11 mouse cellular contexts compared by ENCODE assay signal in the genomic region with DNA sequence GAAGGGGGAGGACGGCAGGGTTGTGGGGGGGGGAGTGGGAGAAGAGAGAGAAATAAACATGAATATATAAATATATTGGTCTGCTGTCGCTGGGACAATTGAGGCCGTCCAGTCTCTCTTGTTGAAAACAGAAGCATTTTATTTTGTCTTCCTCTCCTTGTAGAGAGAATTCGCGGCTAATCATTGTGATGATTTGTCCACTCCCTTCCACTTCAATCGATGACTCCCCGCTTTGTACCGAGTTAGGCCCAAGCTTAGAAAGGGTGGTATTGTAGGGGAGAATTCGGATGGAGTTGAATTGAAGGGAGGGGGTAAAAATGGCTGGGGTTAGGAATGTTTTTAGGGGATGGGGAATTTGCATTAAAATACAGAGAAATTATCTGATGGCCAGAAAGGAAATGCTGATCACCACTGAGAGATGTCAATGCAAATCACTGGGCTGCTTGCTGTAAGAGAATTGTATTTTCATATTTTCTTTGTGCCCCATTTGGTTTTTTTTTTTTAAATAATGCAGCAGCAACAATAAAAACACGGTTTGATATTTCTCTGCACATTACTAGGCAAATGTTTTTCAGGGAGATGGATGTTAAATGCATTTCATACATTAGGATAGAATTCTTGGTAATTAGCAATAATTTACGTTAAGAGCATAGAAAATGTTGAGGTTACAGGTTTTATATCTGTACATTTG. TPM values are rescaled to one million over a fixed set of nuclear protein-coding genes. Genes with fewer than 3 reads are reported as not detected.
DNase-seq lines count a peak whose midpoint lies in the region; ATAC-seq lines count a peak whose summit lies in the region.
"Had no signal": no experiment of that assay in that cellular context is flagged by ENCODE, and none has a peak within 500 bp of the region (broad histone marks: within the 10 kb centered on the region; RNA-seq: fewer than 3 reads in every experiment).

No protein-coding gene starts in this region.

- no peaks in the 10 kb centered on the region for H3K9me3 ChIP-seq in liver, embryonic 11.5 days (ENCODE audit: control insufficient read depth, low read length)
- no peaks in the 10 kb centered on the region for H3K9me3 ChIP-seq in embryonic facial prominence, embryonic 15.5 days (replicated peaks)
- no peaks in the 10 kb centered on the region for H3K9me3 ChIP-seq in intestine, embryonic 15.5 days
- H3K9me3 ChIP-seq in neural tube, embryonic 12.5 days: no peaks in the 10 kb centered on the region

- H3K27ac ChIP-seq in liver, embryonic 11.5 days (ENCODE audit: low read depth, low read length): peak overlapping the region; percentile 92
- H3K27ac ChIP-seq in embryonic facial prominence, embryonic 15.5 days (replicated peaks): peak overlapping the region; percentile 98
- H3K27ac ChIP-seq in intestine, embryonic 15.5 days: peak overlapping the region; percentile 93
- peak overlapping the region; percentile 82 for H3K27ac ChIP-seq in neural tube, embryonic 12.5 days

- no peak for ATAC-seq in liver, embryonic 11.5 days (replicated peaks; ENCODE audit: low FRiP score)
- no peak for ATAC-seq in embryonic facial prominence, embryonic 15.5 days (ENCODE audit: insufficient number of reproducible peaks, low FRiP score, low TSS enrichment, low read depth)
- ATAC-seq in intestine, embryonic 15.5 days: no peak
- ATAC-seq in neural tube, embryonic 12.5 days (ENCODE audit: low FRiP score, low read depth): no peak

- H3K4me1 ChIP-seq in liver, embryonic 11.5 days (replicated peaks; ENCODE audit: control insufficient read depth, insufficient read depth, low read length): peaks cover 16% of the 10 kb centered on the region
- H3K4me1 ChIP-seq in embryonic facial prominence, embryonic 15.5 days: peaks cover 29% of the 10 kb centered on the region
- 0 out of 2 replicates have a peak, but pooled peaks cover 9% of the 10 kb centered on the region for H3K4me1 ChIP-seq in intestine, embryonic 15.5 days (replicated peaks)
- H3K4me1 ChIP-seq in neural tube, embryonic 12.5 days: peaks cover 32% of the 10 kb centered on the region

- H3K4me2 ChIP-seq in liver, embryonic 11.5 days: peak overlapping the region; percentile 98
- H3K4me2 ChIP-seq in embryonic facial prominence, embryonic 15.5 days (replicated peaks): peak overlapping the region; percentile 95
- peak overlapping the region; percentile 97 for H3K4me2 ChIP-seq in intestine, embryonic 15.5 days (replicated peaks)
- peak overlapping the region; percentile 79 for H3K4me2 ChIP-seq in neural tube, embryonic 12.5 days (replicated peaks)

- WGBS in liver, embryonic 11.5 days: 20% methylated on average over 11 of the region's 11 CpGs
- 9% methylated on average over 11 of the region's 11 CpGs for WGBS in embryonic facial prominence, embryonic 15.5 days
- 25% methylated on average over 11 of the region's 11 CpGs for WGBS in intestine, embryonic 15.5 days
- 11% methylated on average over 11 of the region's 11 CpGs for WGBS in neural tube, embryonic 12.5 days

- no peak for DNase-seq in liver, embryonic 11.5 days (ENCODE audit: low spot score)
- no peak for DNase-seq in liver
- no peak for DNase-seq in frontal cortex, postnatal 14 days (ENCODE audit: low spot score in 2 of 2)
- DNase-seq in spleen, postnatal 36 days (ENCODE audit: low spot score in 2 of 2): no peak
- no peak for DNase-seq in gastrocnemius, adult 18-20 months (ENCODE audit: low spot score)
- DNase-seq: layer of hippocampus, adult 9-11 months; right cerebral cortex, postnatal 14 days had no signal

- H3K9ac ChIP-seq in liver, embryonic 11.5 days (ENCODE audit: low read depth, low read length): peak overlapping the region; percentile 87
- H3K9ac ChIP-seq in embryonic facial prominence, embryonic 15.5 days: peak overlapping the region; percentile 61; the same call in 1 of the 2 replicates
- H3K9ac ChIP-seq in intestine, embryonic 15.5 days: peak overlapping the region; percentile 70
- H3K9ac ChIP-seq in neural tube, embryonic 12.5 days: peak overlapping the region; percentile 98

- peaks cover 17% of the 10 kb centered on the region; the same call in 1 of the 2 replicates for H3K36me3 ChIP-seq in liver, embryonic 11.5 days (ENCODE audit: control insufficient read depth, insufficient read depth, low read length)
- peaks cover 12% of the 10 kb centered on the region for H3K36me3 ChIP-seq in embryonic facial prominence, embryonic 15.5 days
- no peaks in the 10 kb centered on the region for H3K36me3 ChIP-seq in intestine, embryonic 15.5 days
- peaks cover 24% of the 10 kb centered on the region for H3K36me3 ChIP-seq in neural tube, embryonic 12.5 days

- peak overlapping the region; percentile 72 for H3K4me3 ChIP-seq in liver, embryonic 11.5 days (ENCODE audit: low read depth, low read length)
- peak overlapping the region; percentile 56 for H3K4me3 ChIP-seq in embryonic facial prominence, embryonic 15.5 days (replicated peaks)
- H3K4me3 ChIP-seq in intestine, embryonic 15.5 days (replicated peaks): peak overlapping the region; percentile 72
- H3K4me3 ChIP-seq in neural tube, embryonic 12.5 days: peak overlapping the region; percentile 90

- H3K27me3 ChIP-seq in liver, embryonic 11.5 days (replicated peaks; ENCODE audit: control insufficient read depth, insufficient read depth, low read length): no peaks in the 10 kb centered on the region
- H3K27me3 ChIP-seq in embryonic facial prominence, embryonic 15.5 days: no peaks in the 10 kb centered on the region
- no peaks in the 10 kb centered on the region for H3K27me3 ChIP-seq in intestine, embryonic 15.5 days (replicated peaks)
- H3K27me3 ChIP-seq in neural tube, embryonic 12.5 days (replicated peaks): no peaks in the 10 kb centered on the region

RNA-seq across cellular contexts. Expression of gene Bcl11a, which starts 4.7 kb away (rescaled TPM):
- 92.2 and 95.4 TPM in 2 replicates for polyA plus RNA-seq in liver, embryonic 11.5 days (2014; fragmentation: Nextera tagmentation; extraction: Ambion mirVana)
- polyA plus RNA-seq in embryonic facial prominence, embryonic 15.5 days (2015; fragmentation: Nextera tagmentation; extraction: Ambion mirVana): 41.7 and 43.0 TPM in 2 replicates
- polyA plus RNA-seq in intestine, embryonic 15.5 days (2015; fragmentation: Nextera tagmentation; extraction: Ambion mirVana): 17.3 and 19.7 TPM in 2 replicates
- polyA plus RNA-seq in neural tube, embryonic 12.5 days (2016; fragmentation: Nextera tagmentation; extraction: Ambion mirVana): 96.6 and 101 TPM in 2 replicates
- total RNA-seq in gastrocnemius, adult 18-20 months (2021): under 1 TPM in 1 of 2 experiments, not detected in 1; 0.05 TPM

RNA-seq across cellular contexts. Expression of gene A830031A19Rik, which starts 7.7 kb away (rescaled TPM):
- not detected in 2 replicates for polyA plus RNA-seq in liver, embryonic 11.5 days (2014; fragmentation: Nextera tagmentation; extraction: Ambion mirVana)
- polyA plus RNA-seq in embryonic facial prominence, embryonic 15.5 days (2015; fragmentation: Nextera tagmentation; extraction: Ambion mirVana): not detected in 2 replicates
- not detected in 2 replicates for polyA plus RNA-seq in intestine, embryonic 15.5 days (2015; fragmentation: Nextera tagmentation; extraction: Ambion mirVana)
- not detected in 2 replicates for polyA plus RNA-seq in neural tube, embryonic 12.5 days (2016; fragmentation: Nextera tagmentation; extraction: Ambion mirVana)
- not detected for total RNA-seq in gastrocnemius, adult 18-20 months (2021)
- total RNA-seq: common myeloid progenitor, adult 5-6 weeks had no signal
